Mouse (Mus musculus): ENCODE data around the gene Apeh.

DNA sequence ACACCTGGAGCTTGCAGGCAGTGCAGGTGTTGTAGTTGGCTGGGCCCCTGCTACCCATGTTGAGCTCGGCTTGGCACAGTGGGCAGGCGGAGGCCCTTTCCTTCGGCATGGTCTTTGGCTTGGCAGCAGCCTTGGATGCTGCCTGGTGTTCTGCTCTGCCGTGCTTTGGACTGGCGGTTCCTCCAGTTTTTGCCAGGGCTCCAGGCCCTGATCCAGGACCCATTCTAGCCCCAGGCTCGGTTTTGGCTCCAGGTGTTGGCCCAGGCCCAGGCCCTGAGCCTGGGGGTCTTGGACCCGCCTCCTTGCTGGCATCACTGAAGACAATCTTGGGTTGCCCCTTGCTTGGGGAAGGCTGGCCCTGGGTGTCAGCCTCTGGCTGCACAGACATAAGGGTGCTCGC lies 31.3 kb upstream of the Apeh start:
- no peak for TF ChIP-seq CTCF (IDR thresholded peaks at IDR 0.05; ENCODE audit: borderline replicate concordance, insufficient read depth, low read depth, low read length)
- TF ChIP-seq POLR2A (IDR thresholded peaks at IDR 0.05; ENCODE audit: borderline replicate concordance, insufficient read depth, low read length): no peak
